In the genomic region with DNA sequence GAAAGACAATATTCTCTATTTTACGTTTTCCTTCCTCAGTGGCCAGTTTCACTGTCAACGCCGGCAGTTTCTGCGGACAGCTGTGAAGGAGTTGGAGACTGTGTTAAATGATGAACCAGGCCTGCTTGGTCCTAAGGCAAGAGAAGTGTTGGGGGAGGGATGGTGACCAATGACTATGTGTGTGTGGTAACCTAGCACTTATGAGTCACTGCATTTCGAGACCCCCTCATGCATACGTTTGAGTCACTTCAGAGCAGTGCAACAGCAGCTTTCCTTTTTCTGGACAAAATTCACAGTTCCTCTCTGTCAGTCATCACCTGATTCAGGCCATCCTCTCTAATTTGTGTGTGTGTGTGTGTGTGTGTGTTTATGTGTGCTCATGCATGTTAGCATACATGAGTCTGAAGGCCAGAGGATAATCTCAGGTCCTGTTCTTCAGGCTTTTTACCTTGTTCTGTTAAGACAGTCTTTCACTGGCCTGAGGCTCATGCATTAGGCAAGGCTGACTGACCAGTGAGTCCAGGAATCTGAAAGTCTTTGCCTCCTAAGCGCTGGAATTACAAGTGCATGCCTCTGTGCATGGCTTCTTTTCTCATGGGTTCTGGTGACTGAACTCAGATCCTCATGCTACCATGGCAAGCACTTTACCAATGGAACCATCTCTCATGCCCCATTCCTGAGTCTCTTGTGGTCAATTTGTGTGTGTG, we compare ENCODE assay signal across 26 mouse cellular contexts. TPM values are rescaled to one million over a fixed set of nuclear protein-coding genes. Genes with fewer than 3 reads are reported as not detected.
"Had no signal": no experiment of that assay in that cellular context is flagged by ENCODE, and none has a peak within 500 bp of the region (broad histone marks: within the 10 kb centered on the region; RNA-seq: fewer than 3 reads in every experiment).

No protein-coding gene starts in this region.

- H3K27ac ChIP-seq: limb, embryonic 10.5 days; limb, embryonic 13.5 days; liver, embryonic 12.5 days; liver, embryonic 15.5 days; lung, embryonic 15.5 days; midbrain, embryonic 12.5 days; midbrain, embryonic 15.5 days; stomach, embryonic 15.5 days had no signal

- H3K4me3 ChIP-seq: limb, embryonic 10.5 days; limb, embryonic 13.5 days; liver, embryonic 12.5 days; liver, embryonic 15.5 days; lung, embryonic 15.5 days; midbrain, embryonic 12.5 days; midbrain, embryonic 15.5 days; stomach, embryonic 15.5 days had no signal

- DNase-seq: kidney, adult 2 months; kidney, postnatal 10 days; kidney, postnatal 36 days; liver; lung, adult 18-20 months; lung, postnatal 10 days; lung, postnatal 36 days; right cerebral cortex, postnatal 25 days; spleen, adult 18-20 months; thymus, postnatal 25 days had no signal

- H3K36me3 ChIP-seq: limb, embryonic 10.5 days; limb, embryonic 13.5 days; liver, embryonic 12.5 days; liver, embryonic 15.5 days; lung, embryonic 15.5 days; midbrain, embryonic 12.5 days; midbrain, embryonic 15.5 days; stomach, embryonic 15.5 days had no signal

- ATAC-seq: liver, embryonic 12.5 days; midbrain, embryonic 15.5 days had no signal

- H3K4me1 ChIP-seq: limb, embryonic 10.5 days; limb, embryonic 13.5 days; liver, embryonic 12.5 days; liver, embryonic 15.5 days; lung, embryonic 15.5 days; midbrain, embryonic 12.5 days; midbrain, embryonic 15.5 days; stomach, embryonic 15.5 days had no signal

- H3K9me3 ChIP-seq: limb, embryonic 10.5 days; limb, embryonic 13.5 days; liver, embryonic 12.5 days; liver, embryonic 15.5 days; lung, embryonic 15.5 days; midbrain, embryonic 12.5 days; midbrain, embryonic 15.5 days; stomach, embryonic 15.5 days had no signal

- H3K27me3 ChIP-seq: limb, embryonic 13.5 days; liver, embryonic 12.5 days; liver, embryonic 15.5 days; lung, embryonic 15.5 days; midbrain, embryonic 12.5 days; midbrain, embryonic 15.5 days; stomach, embryonic 15.5 days had no signal

- H3K9ac ChIP-seq: limb, embryonic 13.5 days; liver, embryonic 12.5 days; liver, embryonic 15.5 days; lung, embryonic 15.5 days; midbrain, embryonic 12.5 days; midbrain, embryonic 15.5 days; stomach, embryonic 15.5 days had no signal

- H3K4me2 ChIP-seq: limb, embryonic 13.5 days; liver, embryonic 12.5 days; liver, embryonic 15.5 days; lung, embryonic 15.5 days; midbrain, embryonic 12.5 days; midbrain, embryonic 15.5 days; stomach, embryonic 15.5 days had no signal

RNA-seq across cellular contexts. Expression of gene Gtsf2, which starts 23.4 kb away (rescaled TPM):
- total RNA-seq: layer of hippocampus, postnatal 25 days; left cerebral cortex, adult 18-20 months; left cerebral cortex, postnatal 25 days; megakaryocyte, adult 5-6 weeks had no signal
- polyA plus RNA-seq: kidney, adult 2 months; kidney, embryonic 14.5 days; limb, embryonic 10.5 days; limb, embryonic 13.5 days; liver, embryonic 12.5 days; liver, embryonic 15.5 days; lung, embryonic 15.5 days; midbrain, embryonic 12.5 days; midbrain, embryonic 15.5 days; neural tube, embryonic 11.5 days; neural tube, embryonic 14.5 days; stomach, embryonic 15.5 days had no signal

RNA-seq across cellular contexts. Expression of gene Gtsf1, which starts 41.4 kb away (rescaled TPM):
- total RNA-seq: layer of hippocampus, postnatal 25 days had no signal
- polyA plus RNA-seq: kidney, adult 2 months; kidney, embryonic 14.5 days; limb, embryonic 10.5 days; limb, embryonic 13.5 days; liver, embryonic 12.5 days; liver, embryonic 15.5 days; midbrain, embryonic 12.5 days; midbrain, embryonic 15.5 days; neural tube, embryonic 11.5 days; neural tube, embryonic 14.5 days; stomach, embryonic 15.5 days; thymus, postnatal 0 days had no signal
